Mouse (Mus musculus): ENCODE results near the gene Ccdc163. TPM values are rescaled to one million over a fixed set of nuclear protein-coding genes. Genes with fewer than 3 reads are reported as not detected.

Ccdc163 gene
- total and polyA plus RNA-seq, 3 experiments: 15.3 to 27.9 (median 18.1) TPM

GRCm38 (mm10) chr4:116794273-116794672 is 86.0 kb downstream of the Ccdc163 start:
- Histone ChIP-seq H3K27ac (ENCODE audit: insufficient read depth, low read depth) (no peak overlapping the region), H3K27me3 (replicated peaks) (no peaks in the 10 kb centered on the region), H3K4me1 (ENCODE audit: control insufficient read depth in 1 of 2, insufficient read depth in 2 of 2) (no peaks in the 10 kb centered on the region), H3K79me2 (replicated peaks; ENCODE audit: control insufficient read depth, extremely low read depth, insufficient read depth, poor library complexity, severe bottlenecking) (no peaks in the 10 kb centered on the region), H3K4me3 (replicated peaks in 1 of 3; ENCODE audit: low read depth in 2 of 3, low read length in 2 of 3, poor library complexity in 1 of 3) (no peak overlapping the region), H3K9me3 (replicated peaks; ENCODE audit: low read length) (no peaks in the 10 kb centered on the region), H3K9ac (ENCODE audit: insufficient read depth, low read depth) (no peak overlapping the region), H3K36me3 (replicated peaks in 1 of 2; ENCODE audit: control insufficient read depth in 1 of 2, insufficient read depth in 1 of 2, low read length in 1 of 2) (peaks cover 2 to 13% of the 10 kb centered on the region in 2 experiments), H3K4me2 (ENCODE audit: insufficient read depth, low read depth, poor library complexity, severe bottlenecking) (no peak overlapping the region)
- in situ Hi-C loops (cut with MboI; ENCODE audit: low pct_ligation_motif_present, low pct_unique_long_range_greater_than_20kb, low sequenced_read_pairs) (no loop called here), dilution Hi-C loops (cut with MboI; ENCODE audit: extremely low pct_ligation_motif_present, extremely low pct_unique_long_range_greater_than_20kb, low sequenced_read_pairs) (no loop called here)
- peak in 1 of 2 experiments; percentile 60; a peak in 2 of 4 replicates for TF ChIP-seq CTCF (conservative IDR thresholded peaks at IDR 0.05 in 1 of 2, IDR thresholded peaks at IDR 0.05 in 1 of 2; ENCODE audit: low read depth in 2 of 2, low read length in 2 of 2)
- TF ChIP-seq MAX (IDR thresholded peaks at IDR 0.05; ENCODE audit: low read length): no peak
- TF ChIP-seq KAT2A (IDR thresholded peaks at IDR 0.05; ENCODE audit: insufficient replicate concordance, low read length): no peak
- no peak for TF ChIP-seq ZNF384 (IDR thresholded peaks at IDR 0.05; ENCODE audit: low read depth, low read length)
- peak; percentile 42 for TF ChIP-seq RAD21 (IDR thresholded peaks at IDR 0.05; ENCODE audit: low read depth, low read length)
- TF ChIP-seq MXI1 (IDR thresholded peaks at IDR 0.05; ENCODE audit: low read depth, low read length): no peak
- no peak for TF ChIP-seq MEF2A (IDR thresholded peaks at IDR 0.05; ENCODE audit: borderline replicate concordance, low read depth, low read length)
- TF ChIP-seq CHD2 (IDR thresholded peaks at IDR 0.05; ENCODE audit: low read length): no peak
- TF ChIP-seq ZKSCAN1 (IDR thresholded peaks at IDR 0.05; ENCODE audit: borderline replicate concordance, low read depth, low read length): no peak
- DNase-seq (ENCODE audit: extremely low read depth): no peak

- H3K27ac ChIP-seq (ENCODE audit: insufficient read depth, low read depth): no peak overlapping the region
- in situ Hi-C loops (cut with MboI; ENCODE audit: low pct_ligation_motif_present, low pct_unique_long_range_greater_than_20kb, low sequenced_read_pairs) (no loop called here), dilution Hi-C loops (cut with MboI; ENCODE audit: extremely low pct_ligation_motif_present, extremely low pct_unique_long_range_greater_than_20kb, low sequenced_read_pairs) (no loop called here)
- no peak overlapping the region for H3K4me2 ChIP-seq (ENCODE audit: insufficient read depth, low read depth, poor library complexity, severe bottlenecking)
- H3K4me1 ChIP-seq (ENCODE audit: control insufficient read depth in 1 of 2, insufficient read depth in 2 of 2): no peaks in the 10 kb centered on the region
- H3K9ac ChIP-seq (ENCODE audit: insufficient read depth, low read depth): no peak overlapping the region
- H3K9me3 ChIP-seq (replicated peaks; ENCODE audit: low read length): no peaks in the 10 kb centered on the region
- H3K36me3 ChIP-seq (replicated peaks in 1 of 2; ENCODE audit: control insufficient read depth in 1 of 2, insufficient read depth in 1 of 2, low read length in 1 of 2): peaks cover 5 to 27% of the 10 kb centered on the region in 2 experiments
- DNase-seq (ENCODE audit: extremely low read depth): no peak
- TF ChIP-seq USF2 (conservative IDR thresholded peaks at IDR 0.05; ENCODE audit: low read depth, low read length) (no peak), EP300 (IDR thresholded peaks at IDR 0.05; ENCODE audit: low read length) (no peak), TBP (conservative IDR thresholded peaks at IDR 0.05; ENCODE audit: low read depth, low read length) (no peak), IRF4 (IDR thresholded peaks at IDR 0.05; ENCODE audit: low read depth, low read length) (no peak), UBTF (IDR thresholded peaks at IDR 0.05; ENCODE audit: low read depth, low read length) (no peak), CHD1 (IDR thresholded peaks at IDR 0.05; ENCODE audit: low read depth, low read length) (no peak), MAX (IDR thresholded peaks at IDR 0.05; ENCODE audit: low read length) (no peak), NRF1 (IDR thresholded peaks at IDR 0.05; ENCODE audit: low read depth, low read length) (no peak), KAT2A (IDR thresholded peaks at IDR 0.05; ENCODE audit: insufficient replicate concordance, low read length) (no peak), NELFE (IDR thresholded peaks at IDR 0.05; ENCODE audit: low read depth, low read length) (no peak), ZKSCAN1 (IDR thresholded peaks at IDR 0.05; ENCODE audit: borderline replicate concordance, low read depth, low read length) (no peak), RCOR1 (conservative IDR thresholded peaks at IDR 0.05; ENCODE audit: low read depth, low read length) (no peak), POLR2AphosphoS2 (IDR thresholded peaks at IDR 0.05; ENCODE audit: low read depth, low read length) (no peak), HCFC1 (IDR thresholded peaks at IDR 0.05; ENCODE audit: low read depth, low read length) (no peak), USF1 (IDR thresholded peaks at IDR 0.05; ENCODE audit: low read depth, low read length) (no peak), POLR2A (IDR thresholded peaks at IDR 0.05; ENCODE audit: low read depth, low read length) (no peak), JUND (conservative IDR thresholded peaks at IDR 0.05; ENCODE audit: low read depth, low read length) (no peak), MAZ (IDR thresholded peaks at IDR 0.05; ENCODE audit: low read depth, low read length) (no peak), CTCF (conservative IDR thresholded peaks at IDR 0.05 in 1 of 2, IDR thresholded peaks at IDR 0.05 in 1 of 2; ENCODE audit: low read depth in 2 of 2, low read length in 2 of 2) (no peak)
- no peaks in the 10 kb centered on the region for H3K79me2 ChIP-seq (replicated peaks; ENCODE audit: control insufficient read depth, extremely low read depth, insufficient read depth, poor library complexity, severe bottlenecking)
- H3K4me3 ChIP-seq (replicated peaks in 1 of 3; ENCODE audit: low read depth in 2 of 3, low read length in 2 of 3, poor library complexity in 1 of 3): no peak overlapping the region
- H3K27me3 ChIP-seq (replicated peaks): no peaks in the 10 kb centered on the region
These were observed 88.3 kb downstream of the Ccdc163 start for GRCm38 (mm10) chr4:116796442-116797110.
